In the genomic region with DNA sequence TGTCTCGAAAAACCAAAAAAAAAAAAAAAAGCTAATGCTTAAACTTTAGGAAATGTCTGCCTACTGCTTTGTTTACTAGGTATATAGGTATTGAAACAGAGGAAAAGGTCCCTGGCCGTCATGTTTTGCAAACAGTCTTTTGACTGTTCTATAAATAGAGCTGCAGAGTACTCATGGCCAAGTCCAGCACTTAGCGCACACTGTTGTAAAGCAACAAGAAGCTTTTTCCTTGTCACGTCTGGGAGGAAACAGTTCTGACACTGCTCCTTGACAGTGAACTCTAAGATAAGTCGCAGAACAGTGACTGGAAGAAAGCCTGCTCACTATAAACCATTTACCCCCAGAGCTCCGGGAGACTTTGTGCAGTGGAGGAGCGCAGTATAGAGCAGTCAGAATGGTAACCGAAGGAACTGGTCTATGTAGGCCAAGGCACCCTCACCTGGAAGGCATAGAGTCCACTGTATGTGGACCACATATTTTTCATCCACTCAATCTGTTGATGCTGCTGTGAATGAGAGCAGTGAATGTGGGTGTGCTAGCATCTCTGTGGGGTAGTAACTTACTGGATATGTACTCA, we compare ENCODE assay signal across 23 mouse cellular contexts. TPM values are rescaled to one million over a fixed set of nuclear protein-coding genes. Genes with fewer than 3 reads are reported as not detected.
DNase-seq lines count a peak whose midpoint lies in the region; ATAC-seq and TF ChIP-seq lines count a peak whose summit lies in the region.
"Had no signal": no experiment of that assay in that cellular context is flagged by ENCODE, and none has a peak within 500 bp of the region (broad histone marks: within the 10 kb centered on the region; RNA-seq: fewer than 3 reads in every experiment).

No protein-coding gene starts in this region.

- peaks cover 3% of the 10 kb centered on the region for H3K4me1 ChIP-seq in heart, adult 2 months (ENCODE audit: control insufficient read depth, insufficient read depth, low read length)
- H3K4me1 ChIP-seq in limb, embryonic 13.5 days = peaks cover 7% of the 10 kb centered on the region; the same call in 1 of the 2 replicates
- H3K4me1 ChIP-seq in limb, embryonic 10.5 days = no peaks in the 10 kb centered on the region
- H3K4me1 ChIP-seq in brown adipose tissue, adult 24 weeks (ENCODE audit: control insufficient read depth, insufficient read depth, insufficient read length, low read length) = no peaks in the 10 kb centered on the region
- H3K4me1 ChIP-seq in heart, postnatal 0 days (ENCODE audit: control insufficient read depth, insufficient read depth) = peaks cover 4% of the 10 kb centered on the region; the same call in 1 of the 2 replicates
- H3K4me1 ChIP-seq in neural tube, embryonic 15.5 days = peaks cover 1% of the 10 kb centered on the region; the same call in 1 of the 2 replicates
- no peaks in the 10 kb centered on the region for H3K4me1 ChIP-seq in hindbrain, embryonic 13.5 days (replicated peaks)
- H3K4me1 ChIP-seq: forebrain, embryonic 12.5 days; hindbrain, embryonic 15.5 days had no signal

- 47% methylated on average over 8 of the region's 8 CpGs for WGBS in heart, adult 2 months
- 90% methylated on average over 8 of the region's 8 CpGs for WGBS in limb, embryonic 13.5 days
- WGBS in limb, embryonic 10.5 days = 95% methylated on average over 8 of the region's 8 CpGs
- WGBS in heart, postnatal 0 days = 36% methylated on average over 8 of the region's 8 CpGs
- WGBS in neural tube, embryonic 15.5 days = 92% methylated on average over 8 of the region's 8 CpGs
- WGBS in hindbrain, embryonic 13.5 days = 94% methylated on average over 8 of the region's 8 CpGs

- ATAC-seq in limb, embryonic 13.5 days (ENCODE audit: low FRiP score, low read depth) = peak; percentile 22; the same call in 1 of the 2 replicates
- ATAC-seq in heart, postnatal 0 days (ENCODE audit: insufficient read depth, low read depth) = peak; percentile 72
- no peak for ATAC-seq in neural tube, embryonic 15.5 days (ENCODE audit: low FRiP score)
- ATAC-seq in hindbrain, embryonic 13.5 days (ENCODE audit: low FRiP score) = no peak
- ATAC-seq: activated CD4-positive, CD25-positive, alpha-beta regulatory T cell, adult 4 months; Patski had no signal

- TF ChIP-seq POLR2A in heart, adult 2 months (IDR thresholded peaks at IDR 0.05; ENCODE audit: insufficient read depth, low read depth, low read length) = no peak

- H3K9ac ChIP-seq in heart, adult 2 months (ENCODE audit: low read depth, low read length) = 0 out of 2 replicates have a peak overlapping the region, but pooled peaks have one; percentile 35
- H3K9ac ChIP-seq in limb, embryonic 13.5 days = no peak overlapping the region
- peak overlapping the region; percentile 10; the same call in 1 of the 2 replicates for H3K9ac ChIP-seq in heart, postnatal 0 days (replicated peaks; ENCODE audit: low read depth, low read length)
- no peak overlapping the region for H3K9ac ChIP-seq in neural tube, embryonic 15.5 days (replicated peaks)
- H3K9ac ChIP-seq in hindbrain, embryonic 13.5 days = no peak overlapping the region
- H3K9ac ChIP-seq: forebrain, embryonic 12.5 days; hindbrain, embryonic 15.5 days had no signal

- intact Hi-C loops in heart, adult 2 months (cut with DNase I) = no loop called here
- intact Hi-C loops in heart, postnatal 36 days (cut with DNase I) = no loop called here

- TF ChIP-seq EP300 in heart, adult 2 months (IDR thresholded peaks at IDR 0.05; ENCODE audit: insufficient read depth, low read depth, low read length) = no peak
- TF ChIP-seq EP300 in heart, postnatal 0 days (IDR thresholded peaks at IDR 0.05; ENCODE audit: low read depth) = no peak

- peaks cover 4% of the 10 kb centered on the region for H3K79me2 ChIP-seq in heart, adult 2 months (replicated peaks; ENCODE audit: control insufficient read depth, insufficient read depth, low read length)

- H3K36me3 ChIP-seq in heart, adult 2 months (ENCODE audit: control insufficient read depth, insufficient read depth, low read length) = peaks cover 28% of the 10 kb centered on the region
- peaks cover 77% of the 10 kb centered on the region for H3K36me3 ChIP-seq in limb, embryonic 13.5 days
- peaks cover 96% of the 10 kb centered on the region for H3K36me3 ChIP-seq in limb, embryonic 10.5 days
- peaks cover 47% of the 10 kb centered on the region for H3K36me3 ChIP-seq in heart, postnatal 0 days (replicated peaks; ENCODE audit: control insufficient read depth, insufficient read depth, low read length)
- peaks cover 57% of the 10 kb centered on the region for H3K36me3 ChIP-seq in neural tube, embryonic 15.5 days
- peaks cover 64% of the 10 kb centered on the region for H3K36me3 ChIP-seq in hindbrain, embryonic 13.5 days

- no peaks in the 10 kb centered on the region for H3K27me3 ChIP-seq in heart, adult 2 months (ENCODE audit: control insufficient read depth, insufficient read depth, low read length)
- H3K27me3 ChIP-seq in limb, embryonic 13.5 days = no peaks in the 10 kb centered on the region
- no peaks in the 10 kb centered on the region for H3K27me3 ChIP-seq in limb, embryonic 10.5 days (ENCODE audit: low read depth, poor library complexity, severe bottlenecking)
- H3K27me3 ChIP-seq in heart, postnatal 0 days (ENCODE audit: control insufficient read depth, insufficient read depth, low read length) = no peaks in the 10 kb centered on the region
- H3K27me3 ChIP-seq in neural tube, embryonic 15.5 days (replicated peaks) = no peaks in the 10 kb centered on the region
- H3K27me3 ChIP-seq in hindbrain, embryonic 13.5 days = no peaks in the 10 kb centered on the region
- H3K27me3 ChIP-seq: forebrain, embryonic 12.5 days; hindbrain, embryonic 15.5 days; Patski had no signal

- TF ChIP-seq CTCF in heart, adult 2 months (IDR thresholded peaks at IDR 0.05) = no peak
- no peak for TF ChIP-seq CTCF in heart, postnatal 0 days (IDR thresholded peaks at IDR 0.05; ENCODE audit: low read depth)

- no peak overlapping the region for H3K4me3 ChIP-seq in heart, adult 2 months
- no peak overlapping the region for H3K4me3 ChIP-seq in limb, embryonic 13.5 days
- no peak overlapping the region for H3K4me3 ChIP-seq in limb, embryonic 10.5 days
- H3K4me3 ChIP-seq in brown adipose tissue, adult 24 weeks (ENCODE audit: insufficient read depth, low read depth, low read length) = no peak overlapping the region
- no peak overlapping the region for H3K4me3 ChIP-seq in heart, postnatal 0 days (ENCODE audit: low read depth, low read length)
- H3K4me3 ChIP-seq in neural tube, embryonic 15.5 days (replicated peaks) = no peak overlapping the region
- no peak overlapping the region for H3K4me3 ChIP-seq in hindbrain, embryonic 13.5 days
- H3K4me3 ChIP-seq: forebrain, embryonic 12.5 days; hindbrain, embryonic 15.5 days; myocyte had no signal

- no peak for DNase-seq in heart, adult 2 months
- no peak for DNase-seq in heart, postnatal 36 days
- no peak for DNase-seq in limb, embryonic 10.5 days (ENCODE audit: low spot score)
- peak; percentile 68 for DNase-seq in heart, postnatal 0 days (ENCODE audit: low spot score)
- DNase-seq: adrenal gland, postnatal 25 days; cerebellum, adult 9-11 months; gastrocnemius, postnatal 36 days; kidney, adult 2 months; kidney, postnatal 25 days; midbrain, embryonic 14.5 days; retina, postnatal 1 day; right cerebral cortex, postnatal 4 days; thymus, postnatal 25 days had no signal

- no peaks in the 10 kb centered on the region for H3K9me3 ChIP-seq in limb, embryonic 13.5 days
- no peaks in the 10 kb centered on the region for H3K9me3 ChIP-seq in limb, embryonic 10.5 days (replicated peaks)
- H3K9me3 ChIP-seq in heart, postnatal 0 days (replicated peaks; ENCODE audit: control insufficient read depth, low read length) = no peaks in the 10 kb centered on the region
- no peaks in the 10 kb centered on the region for H3K9me3 ChIP-seq in neural tube, embryonic 15.5 days (replicated peaks)
- H3K9me3 ChIP-seq in hindbrain, embryonic 13.5 days = no peaks in the 10 kb centered on the region
- H3K9me3 ChIP-seq: forebrain, embryonic 12.5 days; hindbrain, embryonic 15.5 days had no signal

- no peak overlapping the region for H3K4me2 ChIP-seq in limb, embryonic 13.5 days (replicated peaks)
- H3K4me2 ChIP-seq in heart, postnatal 0 days (ENCODE audit: low read depth, low read length) = no peak overlapping the region
- no peak overlapping the region for H3K4me2 ChIP-seq in neural tube, embryonic 15.5 days
- no peak overlapping the region for H3K4me2 ChIP-seq in hindbrain, embryonic 13.5 days
- H3K4me2 ChIP-seq: forebrain, embryonic 12.5 days; hindbrain, embryonic 15.5 days had no signal

- H3K27ac ChIP-seq in heart, adult 2 months = peak overlapping the region; percentile 78
- H3K27ac ChIP-seq in limb, embryonic 13.5 days = no peak overlapping the region
- H3K27ac ChIP-seq in limb, embryonic 10.5 days = no peak overlapping the region
- H3K27ac ChIP-seq in brown adipose tissue, adult 24 weeks (replicated peaks; ENCODE audit: low read depth, low read length) = peak overlapping the region; percentile 38; the same call in 1 of the 2 replicates
- peak overlapping the region; percentile 82 for H3K27ac ChIP-seq in heart, postnatal 0 days (ENCODE audit: low read depth)
- H3K27ac ChIP-seq in neural tube, embryonic 15.5 days (replicated peaks) = no peak overlapping the region
- H3K27ac ChIP-seq in hindbrain, embryonic 13.5 days = no peak overlapping the region
- H3K27ac ChIP-seq: forebrain, embryonic 12.5 days; hindbrain, embryonic 15.5 days; macrophage had no signal

RNA-seq across cellular contexts. Expression of a gene that starts 19.6 kb away (rescaled TPM):
- 100 to 1,000 TPM; 317 to 357 TPM for total RNA-seq in heart, adult 2 months (2021)
- polyA plus RNA-seq in heart, adult 2 months (2012; rRNA removed) = 129 and 289 TPM in 2 replicates
- 100 to 1,000 TPM; 366 to 383 TPM for total RNA-seq in heart, postnatal 36 days (2021)
- 754 and 779 TPM in 2 replicates for polyA plus RNA-seq in limb, embryonic 13.5 days (2015; fragmentation: Nextera tagmentation; extraction: Ambion mirVana)
- polyA plus RNA-seq in limb, embryonic 10.5 days (2016; fragmentation: Nextera tagmentation; extraction: Ambion mirVana) = 565 and 690 TPM in 2 replicates
- 162 and 164 TPM in 2 replicates for polyA plus RNA-seq in brown adipose tissue, adult 24 weeks (2012; ENCODE audit: insufficient read depth, insufficient read length, missing spikeins)
- total RNA-seq in heart, postnatal 0 days (2014; rRNA removed; ENCODE audit: low replicate concordance) = 444 and 493 TPM in 2 replicates
- polyA plus RNA-seq in heart, postnatal 0 days (2015; fragmentation: Nextera tagmentation; extraction: Ambion mirVana) = 294 and 303 TPM in 2 replicates
- polyA plus RNA-seq in neural tube, embryonic 15.5 days (2015; fragmentation: Nextera tagmentation; extraction: Ambion mirVana) = 375 and 397 TPM in 2 replicates
- polyA plus RNA-seq in hindbrain, embryonic 13.5 days (2015; fragmentation: Nextera tagmentation; extraction: Ambion mirVana) = 514 and 518 TPM in 2 replicates

Comparison
In these comparisons a context has a peak if more than half of its experiments do, and no peak if none do; other contexts are left out.
1. H3K27ac ChIP-seq: peak in heart, adult 2 months (single experiment), brown adipose tissue, adult 24 weeks (single experiment) and heart, postnatal 0 days (single experiment); none in limb, embryonic 13.5 days (single experiment), limb, embryonic 10.5 days (single experiment), neural tube, embryonic 15.5 days (single experiment) and hindbrain, embryonic 13.5 days (single experiment).
2. H3K9ac ChIP-seq: peak in heart, adult 2 months (single experiment) and heart, postnatal 0 days (single experiment); none in limb, embryonic 13.5 days (single experiment), neural tube, embryonic 15.5 days (single experiment) and hindbrain, embryonic 13.5 days (single experiment).
3. ATAC-seq: peak in limb, embryonic 13.5 days (single experiment) and heart, postnatal 0 days (single experiment); none in neural tube, embryonic 15.5 days (single experiment) and hindbrain, embryonic 13.5 days (single experiment).